Mouse (Mus musculus): ENCODE measurements around the gene Mmrn2.

Mmrn2 gene

GRCm38 (mm10) chr14:34375415-34375904 is at the start of gene Mmrn2:
Gene Mmrn2 (plus strand): TSS chr14:34375465.
- no peak for DNase-seq

DNA sequence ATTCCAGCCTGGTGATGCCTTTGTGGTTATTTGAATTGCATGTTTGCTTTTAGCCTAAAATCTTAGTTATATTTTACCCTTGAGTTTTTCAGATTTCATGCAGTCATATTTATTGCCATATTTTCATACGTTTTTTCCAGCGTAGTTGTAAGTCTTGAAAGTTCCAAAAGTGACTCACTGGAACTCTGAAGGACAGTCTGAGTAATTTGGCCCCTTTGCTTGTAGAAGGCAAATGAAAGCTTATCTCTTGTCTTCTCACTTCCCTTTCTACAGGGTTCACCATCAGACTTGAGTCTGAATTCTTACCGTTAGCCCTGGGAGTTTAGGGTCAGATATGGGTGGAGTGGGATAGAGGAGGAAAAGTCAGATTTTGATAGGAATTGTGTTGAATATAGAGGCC is 48.7 kb upstream of the Mmrn2 start:
- DNase-seq: no peak

DNA sequence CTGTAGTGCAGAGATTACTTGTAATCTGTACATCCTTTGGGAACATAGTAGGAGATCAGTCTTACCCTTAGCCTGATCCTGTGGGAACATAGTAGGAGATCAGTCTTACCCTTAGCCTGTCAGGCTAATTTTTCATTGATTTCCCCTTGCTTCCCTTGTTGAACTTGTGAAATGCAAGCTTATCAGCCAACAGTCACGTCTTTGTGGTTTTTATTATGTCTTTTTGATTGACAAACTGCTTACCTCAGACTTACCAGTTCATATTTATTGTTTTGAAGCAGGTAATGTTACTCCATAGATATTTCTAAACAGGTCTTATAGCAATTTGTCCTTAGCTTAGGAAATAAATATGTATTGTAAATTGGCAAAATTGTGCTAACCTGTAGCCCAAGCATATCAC is 47.6 kb upstream of the Mmrn2 start:
- DNase-seq: no peak

- DNase-seq: no peak
Measured at GRCm38 (mm10) chr14:34330657-34331158, 44.6 kb upstream of the Mmrn2 start.

DNA sequence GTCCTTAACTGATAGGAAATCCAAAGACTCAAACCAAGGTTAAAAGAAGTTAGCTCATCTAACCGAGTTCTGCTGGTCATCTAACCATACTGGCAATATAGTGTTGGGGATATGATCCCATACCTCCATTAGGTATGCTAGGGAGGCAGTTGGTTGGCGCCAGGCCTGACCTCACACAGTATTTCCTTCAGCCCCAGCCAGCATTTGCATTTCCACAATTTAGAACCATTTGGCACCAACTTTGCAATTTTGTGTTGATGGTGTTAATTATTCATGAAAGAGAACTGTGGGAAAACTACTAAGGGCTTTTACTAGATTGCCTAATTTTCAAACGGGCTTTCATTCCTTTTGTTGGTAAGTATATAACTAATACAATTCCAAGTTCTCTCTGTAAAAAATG is 43.4 kb upstream of the Mmrn2 start:
- DNase-seq: no peak

- no peak for DNase-seq
Measured at GRCm38 (mm10) chr14:34332476-34332875, 42.8 kb upstream of the Mmrn2 start.

- no peak for DNase-seq
Measured at GRCm38 (mm10) chr14:34339446-34339845, 35.8 kb upstream of the Mmrn2 start.

DNA sequence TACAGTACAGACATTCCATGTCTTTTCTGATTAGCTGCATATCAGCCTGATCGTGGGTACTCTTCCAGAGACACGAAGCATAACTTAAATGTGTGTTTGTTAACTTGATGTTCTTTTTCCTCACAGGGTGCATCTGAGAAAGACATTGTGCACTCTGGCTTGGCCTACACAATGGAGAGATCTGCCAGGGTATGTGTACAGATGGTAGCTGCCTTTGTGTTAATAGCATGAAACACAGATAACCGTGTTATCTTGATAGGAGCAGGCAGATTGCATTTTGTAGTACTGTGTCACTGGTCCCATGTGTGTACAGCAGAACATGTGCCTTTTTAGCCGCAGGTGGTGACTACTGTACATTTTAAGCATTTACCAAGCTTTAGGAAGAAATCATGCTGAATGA is 33.3 kb upstream of the Mmrn2 start:
- DNase-seq: no peak

DNA sequence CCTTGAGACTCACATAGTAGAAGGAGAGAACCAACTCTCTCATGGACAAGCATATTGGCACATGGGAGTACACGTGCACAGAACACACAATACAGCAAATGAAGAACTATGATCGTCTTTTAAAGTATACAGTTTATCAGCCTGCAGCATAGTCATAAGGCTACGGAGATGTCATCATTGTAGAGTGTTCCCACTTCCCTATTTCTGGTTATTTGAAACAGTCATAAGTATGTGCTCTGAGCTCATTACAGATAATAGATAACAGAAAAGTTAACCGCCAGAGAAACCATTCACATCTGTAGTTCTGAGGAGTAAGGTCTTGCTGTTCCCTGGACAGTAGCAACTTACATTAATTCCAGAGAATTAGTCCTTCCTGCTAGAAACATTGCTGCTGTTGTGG is 32.2 kb upstream of the Mmrn2 start:
- DNase-seq: no peak

DNA sequence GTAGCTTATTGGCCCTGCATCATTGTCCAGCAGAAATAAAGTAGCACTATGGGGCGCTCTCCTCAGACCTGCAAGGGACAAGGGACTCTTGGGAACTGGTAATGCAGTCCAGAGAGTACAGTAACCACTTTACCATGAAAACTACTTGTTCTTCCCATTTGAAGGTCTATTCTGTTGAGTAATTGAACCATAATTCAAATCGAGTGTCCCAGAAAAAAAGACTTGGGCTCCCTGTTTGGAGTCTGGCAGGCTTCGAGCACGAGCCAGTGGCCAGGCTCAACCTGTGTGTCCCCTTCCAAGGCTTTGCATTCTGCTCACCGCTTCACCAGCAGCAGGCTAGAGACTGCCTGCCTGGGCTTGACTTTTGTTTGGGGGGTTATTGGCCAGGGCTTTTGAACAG is 30.9 kb upstream of the Mmrn2 start:
- no peak for DNase-seq

- DNase-seq: no peak
Measured at GRCm38 (mm10) chr14:34345771-34346566, 29.3 kb upstream of the Mmrn2 start.

DNA sequence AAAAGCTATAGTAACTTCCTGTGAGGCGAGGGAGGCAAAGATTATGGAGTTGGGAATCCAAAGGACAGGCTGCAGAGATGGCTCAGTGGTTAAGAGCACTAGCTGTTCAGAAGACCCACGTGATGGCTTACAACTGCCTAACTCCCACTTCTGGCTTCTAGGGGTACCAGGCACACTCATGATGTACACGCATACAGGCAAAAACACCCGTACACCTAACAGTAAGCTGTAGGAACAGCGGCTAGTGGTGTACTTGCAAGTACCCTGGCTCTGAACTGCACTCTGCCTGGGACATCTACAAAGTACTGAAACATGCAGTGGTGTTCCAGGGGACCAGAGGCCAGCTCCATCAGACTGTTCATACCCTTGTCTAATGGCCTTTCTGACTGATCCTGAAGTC is 28.2 kb upstream of the Mmrn2 start:
- DNase-seq: no peak

DNA sequence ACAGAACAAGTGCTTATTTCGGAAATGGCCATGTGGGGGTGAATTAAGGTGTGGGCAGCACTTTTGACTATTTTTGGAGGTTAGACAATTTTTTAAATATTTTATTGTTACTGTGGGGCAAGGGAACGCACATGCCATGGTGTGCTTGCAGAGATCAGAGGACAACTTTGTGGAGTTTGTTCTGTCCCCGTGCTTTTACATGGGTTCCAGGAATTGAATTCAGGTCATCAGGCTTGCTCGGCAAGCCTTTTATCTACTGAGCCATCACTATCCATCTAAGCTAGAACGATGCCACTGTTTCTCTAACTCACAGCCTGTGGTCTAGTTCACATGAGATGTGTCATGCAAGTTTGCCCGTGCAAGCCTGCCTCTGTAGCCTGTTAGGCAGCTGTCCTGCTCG is 27.0 kb upstream of the Mmrn2 start:
- DNase-seq: no peak

- peak; percentile 35 for DNase-seq
Measured at GRCm38 (mm10) chr14:34349007-34349406, 26.3 kb upstream of the Mmrn2 start.

DNA sequence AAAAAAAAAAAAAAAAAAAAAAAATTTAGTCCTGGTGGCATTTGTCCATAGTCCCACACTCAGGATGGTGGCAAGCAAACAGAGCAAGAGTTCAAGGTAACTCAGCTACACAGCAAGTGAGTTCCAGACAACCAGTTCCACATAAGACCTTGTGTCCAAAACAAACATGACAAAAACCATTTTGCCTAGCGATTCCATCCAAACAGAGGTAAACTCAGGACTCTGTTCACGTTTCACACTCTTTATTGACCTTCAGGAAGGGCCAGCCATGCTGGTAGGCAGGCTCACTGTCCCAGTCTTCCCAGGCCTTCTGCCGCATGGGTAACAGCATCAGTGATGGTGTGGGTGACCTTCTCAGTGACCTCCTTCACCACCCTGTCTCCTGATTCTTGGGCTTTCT is 23.6 kb upstream of the Mmrn2 start:
- no peak for DNase-seq

GRCm38 (mm10) chr14:34352523-34352922 is 22.7 kb upstream of the Mmrn2 start:
- no peak for DNase-seq

GRCm38 (mm10) chr14:34353326-34353725 is 21.9 kb upstream of the Mmrn2 start:
- peak; percentile 54 for DNase-seq

DNA sequence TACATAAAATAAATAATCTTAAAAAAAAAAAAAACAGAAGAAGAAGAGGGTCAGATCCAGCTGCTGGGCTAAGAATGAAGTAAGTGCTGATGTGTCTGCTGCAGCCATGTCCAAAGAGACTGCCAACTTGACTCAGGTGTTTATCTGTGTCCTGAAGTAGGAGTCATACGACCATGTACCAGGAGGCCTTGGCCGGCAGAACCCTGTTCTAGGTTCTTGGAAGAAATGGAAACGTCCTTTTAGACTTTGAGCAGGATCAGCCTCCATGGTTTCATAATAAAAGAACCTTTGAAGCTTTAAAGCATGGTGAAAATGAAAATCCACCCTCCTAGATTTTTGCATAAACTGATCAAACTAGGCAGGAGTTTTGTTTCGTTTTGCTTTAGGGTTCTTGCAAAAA is 20.8 kb upstream of the Mmrn2 start:
- no peak for DNase-seq

- no peak for DNase-seq
Measured at GRCm38 (mm10) chr14:34355301-34355700, 20.0 kb upstream of the Mmrn2 start, which contains the start of gene Fam25c. Gene Fam25c (minus strand): TSS chr14:34355433.

DNA sequence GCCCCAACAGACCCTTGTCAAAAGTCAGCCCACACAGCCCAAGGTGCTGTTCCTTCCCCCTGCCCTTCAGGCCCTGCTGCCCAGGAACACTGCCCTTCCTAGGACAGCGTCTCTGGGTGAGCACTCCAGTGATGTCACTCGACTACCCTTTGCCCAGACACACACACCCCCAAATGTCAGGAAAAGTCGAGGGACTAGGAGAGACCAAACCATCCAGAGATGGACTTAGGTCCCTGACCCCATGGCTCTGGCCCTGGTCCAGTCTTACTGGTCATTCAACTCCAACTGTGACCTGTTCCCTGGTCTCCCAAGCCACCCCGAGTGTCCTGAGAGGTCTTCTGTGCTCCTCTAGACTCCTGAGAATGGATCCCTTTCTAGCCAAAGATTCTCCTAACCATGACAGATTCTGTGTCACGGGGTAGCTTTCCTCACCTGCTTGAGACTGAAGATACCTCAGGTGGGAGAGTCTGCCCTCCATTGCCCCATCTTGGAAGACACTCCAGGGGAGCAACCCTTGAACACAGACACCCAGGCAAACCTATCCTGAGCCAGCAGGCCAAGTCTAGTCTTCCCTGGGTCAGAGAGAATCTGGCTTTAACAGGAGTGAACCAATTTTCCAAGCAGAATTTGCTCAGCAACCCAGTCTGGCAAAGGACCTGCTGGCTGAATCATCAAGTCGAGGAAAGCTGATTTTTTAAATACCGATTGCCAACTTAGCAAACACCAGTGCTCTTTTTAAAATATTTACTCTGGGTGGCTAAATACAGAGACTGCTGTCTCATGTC is 17.4 kb upstream of the Mmrn2 start:
- no peak for DNase-seq

DNA sequence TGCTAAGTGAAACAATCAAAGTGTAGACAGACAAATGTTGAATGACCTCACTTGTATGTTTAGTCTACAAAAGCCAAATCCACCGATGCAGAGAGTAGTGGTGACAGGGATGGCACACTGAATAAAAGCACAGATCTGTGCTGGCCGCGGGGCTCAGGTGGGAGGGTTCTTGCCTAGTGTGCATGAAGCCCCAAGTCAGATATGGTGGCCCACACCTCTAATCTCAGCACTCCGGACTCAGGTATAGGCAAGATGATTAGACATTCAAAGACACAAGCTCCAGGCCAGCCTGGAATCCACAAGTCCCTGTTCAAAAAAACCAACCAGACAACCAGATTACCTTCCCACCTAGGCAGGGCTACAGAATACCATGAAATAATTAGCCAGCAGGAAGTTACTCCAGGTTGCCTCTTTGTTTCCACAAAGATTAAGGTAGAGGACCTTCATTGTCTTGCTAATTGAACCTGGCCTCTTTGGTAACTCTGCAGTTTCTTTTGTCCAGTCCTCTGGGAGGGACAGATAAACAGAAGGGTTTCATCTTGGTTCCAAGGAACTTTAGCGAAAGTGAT is 15.5 kb upstream of the Mmrn2 start:
- no peak for DNase-seq

DNA sequence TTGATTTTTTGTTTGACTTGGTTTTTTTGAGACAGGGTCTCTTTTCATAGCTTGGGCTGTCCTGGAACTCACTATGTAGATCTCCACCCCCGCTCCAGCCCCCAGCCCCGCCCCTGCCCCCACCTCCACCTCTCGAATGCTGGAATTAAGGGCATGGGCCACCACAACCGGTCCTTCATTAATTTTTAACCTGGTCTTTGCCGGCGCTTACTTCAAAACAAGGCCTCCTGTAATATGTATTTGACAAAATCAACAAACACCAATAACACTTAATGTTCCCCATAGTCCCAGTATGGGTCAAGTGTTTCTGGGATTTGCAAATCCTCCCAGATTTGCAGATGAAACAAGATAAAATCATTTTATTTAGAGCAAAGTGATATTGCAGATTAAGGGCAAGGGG is 15.0 kb upstream of the Mmrn2 start:
- no peak for DNase-seq

- DNase-seq: no peak
Measured at GRCm38 (mm10) chr14:34362135-34362534, 13.1 kb upstream of the Mmrn2 start.
